Mouse (Mus musculus): ENCODE results near the gene Krt28.

Krt28 gene

GRCm38 (mm10) chr11:99374803-99375202 lies at the start of gene Krt28:
Krt28 (minus strand) TSS chr11:99374903.
- DNase-seq (ENCODE audit: low spot score in 2 of 2) = no peak

GRCm38 (mm10) chr11:99422159-99422558 lies 47.5 kb upstream of the Krt28 start, which contains the start of gene Krt12:
Krt12 (minus strand) TSS chr11:99422259.
- no peak for DNase-seq (ENCODE audit: low spot score in 2 of 2)

GRCm38 (mm10) chr11:99420586-99420985 lies 45.9 kb upstream of the Krt28 start:
- DNase-seq (ENCODE audit: low spot score in 2 of 2) = no peak

GRCm38 (mm10) chr11:99417819-99418218 lies 43.1 kb upstream of the Krt28 start:
- DNase-seq (ENCODE audit: low spot score in 2 of 2) = no peak

GRCm38 (mm10) chr11:99416902-99417301 lies 42.2 kb upstream of the Krt28 start:
- peak in 1 of 2 experiments; percentile 49 for DNase-seq (ENCODE audit: low spot score in 2 of 2)

- DNase-seq (ENCODE audit: low spot score in 2 of 2) = no peak
These were observed 39.9 kb upstream of the Krt28 start for GRCm38 (mm10) chr11:99414463-99415147.

GRCm38 (mm10) chr11:99413247-99413646 lies 38.5 kb upstream of the Krt28 start:
- no peak for DNase-seq (ENCODE audit: low spot score in 2 of 2)

GRCm38 (mm10) chr11:99406186-99406585 lies 31.5 kb upstream of the Krt28 start:
- DNase-seq (ENCODE audit: low spot score in 2 of 2) = no peak

GRCm38 (mm10) chr11:99399956-99400549 lies 25.4 kb upstream of the Krt28 start:
- DNase-seq (ENCODE audit: low spot score in 2 of 2) = no peak

- no peak for DNase-seq (ENCODE audit: low spot score in 2 of 2)
These were observed 24.1 kb upstream of the Krt28 start for GRCm38 (mm10) chr11:99398832-99399231.

- no peak for DNase-seq (ENCODE audit: low spot score in 2 of 2)
These were observed 23.4 kb upstream of the Krt28 start for GRCm38 (mm10) chr11:99398084-99398483.

- no peak for DNase-seq (ENCODE audit: low spot score in 2 of 2)
These were observed 22.0 kb upstream of the Krt28 start for GRCm38 (mm10) chr11:99396661-99397060.

GRCm38 (mm10) chr11:99396034-99396433 lies 21.3 kb upstream of the Krt28 start:
- DNase-seq (ENCODE audit: low spot score in 2 of 2) = no peak

- DNase-seq (ENCODE audit: low spot score in 2 of 2) = no peak
These were observed 17.8 kb upstream of the Krt28 start for GRCm38 (mm10) chr11:99392492-99392891.

GRCm38 (mm10) chr11:99391375-99391774 lies 16.7 kb upstream of the Krt28 start:
- no peak for DNase-seq (ENCODE audit: low spot score in 2 of 2)

GRCm38 (mm10) chr11:99390866-99391265 lies 16.2 kb upstream of the Krt28 start:
- no peak for DNase-seq (ENCODE audit: low spot score in 2 of 2)

GRCm38 (mm10) chr11:99389264-99389663 lies 14.6 kb upstream of the Krt28 start, which contains the start of gene Krt10:
Krt10 (minus strand) TSS chr11:99389364.
- DNase-seq (ENCODE audit: low spot score in 2 of 2) = no peak

- no peak for DNase-seq (ENCODE audit: low spot score in 2 of 2)
These were observed 14.0 kb upstream of the Krt28 start for GRCm38 (mm10) chr11:99388661-99389060.

- peak; percentile 72 to 74 for DNase-seq (ENCODE audit: low spot score in 2 of 2)
These were observed 11.4 kb upstream of the Krt28 start for GRCm38 (mm10) chr11:99385813-99386721.

- DNase-seq (ENCODE audit: low spot score in 2 of 2) = peak; percentile 40 to 66
These were observed 4.9 kb upstream of the Krt28 start for GRCm38 (mm10) chr11:99379568-99379967.

- DNase-seq (ENCODE audit: low spot score in 2 of 2) = peak; percentile 31 to 57
These were observed 4.8 kb downstream of the Krt28 start for GRCm38 (mm10) chr11:99369853-99370451.

- DNase-seq (ENCODE audit: low spot score in 2 of 2) = no peak
These were observed 5.5 kb downstream of the Krt28 start for GRCm38 (mm10) chr11:99369229-99369628.
